Mouse (Mus musculus): Measurements from ENCODE around the gene Itgb2. TPM values are rescaled to one million over a fixed set of nuclear protein-coding genes. Genes with fewer than 3 reads are reported as not detected.

Itgb2 gene
- polyA plus RNA-seq, 1 experiment from 2014 or later = 1.3 TPM

DNA sequence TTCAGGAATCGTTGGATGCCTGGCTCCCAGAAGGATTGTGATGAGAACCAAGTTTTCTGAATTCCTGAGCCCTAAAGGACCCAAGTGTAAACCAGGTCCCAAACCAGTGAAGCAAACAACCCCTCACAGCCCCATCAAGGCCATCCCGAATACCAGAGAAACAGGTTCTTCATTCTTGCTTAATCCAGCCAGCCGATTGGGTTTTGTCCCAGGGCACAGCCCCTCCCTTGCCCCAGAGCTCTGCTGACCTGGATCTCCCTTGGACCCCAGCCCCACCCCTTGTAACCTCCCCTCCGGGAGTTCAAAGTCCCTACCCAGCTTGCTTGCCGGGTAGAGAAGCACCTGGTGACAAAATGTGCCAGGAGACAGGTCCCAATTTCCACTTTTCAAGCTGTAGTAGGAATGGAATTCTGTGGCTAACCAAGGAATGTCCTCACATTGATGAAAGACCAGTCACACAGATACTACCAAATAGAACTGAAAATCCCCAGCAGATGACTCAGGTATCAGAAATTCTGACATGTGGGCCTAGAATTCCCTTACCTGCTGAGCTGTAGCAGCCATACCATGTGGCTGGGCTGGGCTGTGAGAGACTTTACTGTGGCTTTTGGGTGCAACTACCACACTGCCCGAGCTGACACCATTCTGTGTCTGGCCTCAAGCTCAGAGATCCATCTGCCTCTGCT, 40.1 kb downstream of the Itgb2 start:
- no peak overlapping the region for H3K9ac ChIP-seq (ENCODE audit: low read length)
- TF ChIP-seq EP300 (optimal IDR thresholded peaks at IDR 0.05) (peak; percentile 61), CTCF (IDR thresholded peaks at IDR 0.05; ENCODE audit: low read depth) (no peak)
- peak overlapping the region; percentile 72 for H3K27ac ChIP-seq (replicated peaks)

DNA sequence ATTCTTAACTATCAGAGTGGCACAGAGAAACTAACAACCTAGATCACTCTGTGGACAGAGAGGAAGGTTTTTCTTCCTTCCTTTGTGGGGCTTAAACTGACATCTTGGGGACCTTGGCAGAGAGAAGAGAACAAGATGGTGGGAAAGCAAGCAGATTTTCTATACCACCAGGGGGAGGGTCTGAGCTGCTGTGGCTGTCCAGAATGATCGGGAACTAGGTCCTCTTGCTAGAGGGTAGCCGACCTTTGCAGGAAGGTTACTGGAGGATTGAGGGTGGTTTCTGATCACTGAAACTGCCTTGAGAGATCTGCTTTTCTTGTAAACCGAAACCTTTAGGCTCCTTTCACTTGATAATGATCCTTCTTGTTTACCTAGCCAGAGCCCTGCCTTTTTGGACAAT, 42.2 kb downstream of the Itgb2 start:
- ATAC-seq (ENCODE audit: low FRiP score, low TSS enrichment) (no peak), DNase-seq (ENCODE audit: low spot score) (peak; percentile 49)
- Histone ChIP-seq H3K4me1 (replicated peaks; ENCODE audit: control insufficient read depth, insufficient read depth) (no peaks in the 10 kb centered on the region; the same call in 1 of the 2 replicates), H3K27ac (replicated peaks) (peak overlapping the region; percentile 49; the same call in 1 of the 2 replicates), H3K36me3 (ENCODE audit: control insufficient read depth, insufficient read depth, low read length) (no peaks in the 10 kb centered on the region), H3K4me2 (replicated peaks; ENCODE audit: low read depth) (no peak overlapping the region), H3K9me3 (ENCODE audit: control insufficient read depth, low read length) (no peaks in the 10 kb centered on the region), H3K27me3 (ENCODE audit: control insufficient read depth, insufficient read depth, low read length) (no peaks in the 10 kb centered on the region), H3K4me3 (ENCODE audit: low read depth, low read length) (no peak overlapping the region), H3K9ac (ENCODE audit: low read length) (no peak overlapping the region)
- TF ChIP-seq CTCF (IDR thresholded peaks at IDR 0.05; ENCODE audit: low read depth) = peak; percentile 65
- TF ChIP-seq EP300 (optimal IDR thresholded peaks at IDR 0.05) = no peak
- WGBS = 10% methylated on average over 3 of the region's 3 CpGs

More for the DNA sequence above, 40.1 kb downstream of the Itgb2 start:
- Histone ChIP-seq H3K9me3 (ENCODE audit: control insufficient read depth, low read length) (no peaks in the 10 kb centered on the region), H3K4me1 (replicated peaks; ENCODE audit: control insufficient read depth, insufficient read depth) (no peaks in the 10 kb centered on the region; the same call in 1 of the 2 replicates), H3K27me3 (ENCODE audit: control insufficient read depth, insufficient read depth, low read length) (no peaks in the 10 kb centered on the region), H3K4me3 (ENCODE audit: low read depth, low read length) (no peak overlapping the region), H3K36me3 (ENCODE audit: control insufficient read depth, insufficient read depth, low read length) (no peaks in the 10 kb centered on the region), H3K4me2 (replicated peaks; ENCODE audit: low read depth) (no peak overlapping the region)
- DNase-seq (ENCODE audit: low spot score) (peak; percentile 76), ATAC-seq (ENCODE audit: low FRiP score, low TSS enrichment) (peak; percentile 43)
- WGBS = 30% methylated on average over 6 of the region's 6 CpGs

DNA sequence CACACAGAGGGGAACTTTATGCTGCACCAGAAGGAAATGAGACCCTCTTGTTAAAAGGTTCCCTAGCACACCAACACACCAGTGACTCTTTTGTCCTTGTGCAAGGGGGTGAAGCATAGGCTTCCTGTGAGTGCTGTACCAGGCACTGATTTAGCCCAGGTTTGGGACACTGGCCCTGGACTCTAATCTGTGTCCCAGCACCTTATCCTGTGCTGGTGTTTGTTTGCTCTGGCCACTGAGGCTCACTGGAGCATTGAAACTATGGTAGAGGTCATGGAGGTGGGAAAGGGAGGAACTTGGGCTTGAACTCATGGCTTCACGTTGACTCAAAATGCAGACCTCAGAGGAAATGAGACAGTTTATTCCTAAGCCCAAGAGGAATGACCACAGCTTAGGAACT, 43.1 kb downstream of the Itgb2 start:
- Histone ChIP-seq H3K9ac (ENCODE audit: low read length) (no peak overlapping the region), H3K27me3 (ENCODE audit: control insufficient read depth, insufficient read depth, low read length) (no peaks in the 10 kb centered on the region), H3K9me3 (ENCODE audit: control insufficient read depth, low read length) (no peaks in the 10 kb centered on the region), H3K36me3 (ENCODE audit: control insufficient read depth, insufficient read depth, low read length) (no peaks in the 10 kb centered on the region), H3K4me2 (replicated peaks; ENCODE audit: low read depth) (no peak overlapping the region), H3K4me1 (replicated peaks; ENCODE audit: control insufficient read depth, insufficient read depth) (no peaks in the 10 kb centered on the region; the same call in 1 of the 2 replicates), H3K27ac (replicated peaks) (peak overlapping the region; percentile 20; the same call in 1 of the 2 replicates), H3K4me3 (ENCODE audit: low read depth, low read length) (no peak overlapping the region)
- 57% methylated on average over 1 of the region's 1 CpGs for WGBS
- DNase-seq (ENCODE audit: low spot score) (no peak), ATAC-seq (ENCODE audit: low FRiP score, low TSS enrichment) (0 out of 2 replicates have a peak, but pooled peaks have one; percentile 22)
- TF ChIP-seq EP300 (optimal IDR thresholded peaks at IDR 0.05) (no peak), CTCF (IDR thresholded peaks at IDR 0.05; ENCODE audit: low read depth) (no peak)

DNA sequence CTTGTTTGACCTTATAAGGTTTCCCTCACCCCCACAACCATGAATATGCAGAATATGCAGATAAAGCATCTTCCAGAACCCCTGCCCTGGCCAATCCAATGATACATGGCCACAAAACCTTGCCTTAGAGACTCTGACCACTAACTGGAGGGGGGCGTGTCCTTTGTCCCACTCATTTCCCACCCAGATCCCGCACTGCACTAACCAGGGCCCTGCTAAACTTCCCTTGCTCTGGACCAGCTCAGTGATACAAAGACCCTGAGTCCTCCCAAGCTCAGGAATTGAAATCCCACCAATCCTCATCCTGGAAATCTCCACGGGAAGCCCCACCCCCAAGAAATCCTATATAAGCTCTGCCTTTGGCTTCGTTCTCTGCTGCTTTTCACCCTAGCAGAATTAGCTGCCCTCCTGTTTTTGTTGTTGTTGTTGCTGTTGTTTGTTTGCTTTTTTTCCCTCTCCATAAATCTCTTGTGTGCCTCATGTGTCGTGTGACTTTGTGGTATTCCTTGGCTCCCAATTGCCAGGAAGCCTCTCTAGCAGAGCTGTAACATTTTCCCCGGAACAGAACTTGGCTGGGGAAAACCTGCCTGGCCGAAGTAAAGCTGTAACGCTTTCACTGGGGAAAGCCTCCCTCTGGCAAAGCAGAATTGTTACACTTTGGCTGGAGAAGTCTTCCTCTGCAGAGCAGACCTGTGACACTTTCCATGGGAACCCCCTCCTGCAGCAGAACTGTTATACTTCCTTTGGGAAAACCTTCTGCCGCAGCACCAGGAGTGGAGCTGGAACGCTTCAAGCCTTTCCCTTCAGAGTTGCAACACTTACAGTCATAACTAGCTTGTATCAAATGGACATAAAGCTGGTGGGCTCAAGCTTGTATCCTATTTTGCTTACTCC, 50.2 kb downstream of the Itgb2 start:
- 0 out of 2 replicates have a peak overlapping the region, but pooled peaks have one; percentile 30 for H3K27ac ChIP-seq (replicated peaks)
- WGBS = 50% methylated on average over 10 of the region's 10 CpGs
- H3K9ac ChIP-seq (ENCODE audit: low read length) = no peak overlapping the region
- no peaks in the 10 kb centered on the region for H3K27me3 ChIP-seq (ENCODE audit: control insufficient read depth, insufficient read depth, low read length)
- no peak overlapping the region for H3K4me3 ChIP-seq (ENCODE audit: low read depth, low read length)
- no peaks in the 10 kb centered on the region for H3K9me3 ChIP-seq (ENCODE audit: control insufficient read depth, low read length)
- ATAC-seq (ENCODE audit: low FRiP score, low TSS enrichment) (no peak), DNase-seq (ENCODE audit: low spot score) (no peak)
- no peak overlapping the region for H3K4me2 ChIP-seq (replicated peaks; ENCODE audit: low read depth)
- peaks cover 8% of the 10 kb centered on the region; the same call in 1 of the 2 replicates for H3K4me1 ChIP-seq (replicated peaks; ENCODE audit: control insufficient read depth, insufficient read depth)
- TF ChIP-seq EP300 (optimal IDR thresholded peaks at IDR 0.05) (no peak), CTCF (IDR thresholded peaks at IDR 0.05; ENCODE audit: low read depth) (no peak)
- H3K36me3 ChIP-seq (ENCODE audit: control insufficient read depth, insufficient read depth, low read length) = no peaks in the 10 kb centered on the region

DNA sequence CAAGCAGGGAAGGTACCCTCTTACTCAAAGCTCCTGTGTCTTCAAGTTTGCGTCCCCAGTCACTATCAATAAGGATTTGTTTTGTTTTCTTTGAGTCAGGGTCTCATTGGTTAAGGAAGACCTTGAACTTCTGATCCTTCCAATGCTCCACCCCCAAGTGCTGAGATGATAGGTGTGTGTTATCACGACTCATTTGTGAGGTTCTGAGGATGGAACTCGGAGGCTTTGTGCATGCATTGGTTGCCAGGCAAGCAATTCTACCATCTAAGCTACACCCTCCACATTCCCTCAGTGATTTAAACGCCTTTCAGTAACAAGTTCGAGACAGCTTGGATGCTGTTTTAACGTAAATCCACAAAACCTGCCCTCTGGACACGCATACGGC, 51.0 kb downstream of the Itgb2 start:
- Histone ChIP-seq H3K27me3 (ENCODE audit: control insufficient read depth, insufficient read depth, low read length) (no peaks in the 10 kb centered on the region), H3K27ac (replicated peaks) (peak overlapping the region; percentile 99), H3K4me1 (replicated peaks; ENCODE audit: control insufficient read depth, insufficient read depth) (peaks cover 8% of the 10 kb centered on the region; the same call in 1 of the 2 replicates), H3K4me3 (ENCODE audit: low read depth, low read length) (peak overlapping the region; percentile 84), H3K36me3 (ENCODE audit: control insufficient read depth, insufficient read depth, low read length) (no peaks in the 10 kb centered on the region), H3K9me3 (ENCODE audit: control insufficient read depth, low read length) (no peaks in the 10 kb centered on the region), H3K4me2 (replicated peaks; ENCODE audit: low read depth) (peak overlapping the region; percentile 71), H3K9ac (ENCODE audit: low read length) (peak overlapping the region; percentile 56)
- DNase-seq (ENCODE audit: low spot score) = no peak
- ATAC-seq (ENCODE audit: low FRiP score, low TSS enrichment) = no peak
- no peak for TF ChIP-seq EP300 (optimal IDR thresholded peaks at IDR 0.05)
- TF ChIP-seq CTCF (IDR thresholded peaks at IDR 0.05; ENCODE audit: low read depth) = no peak
- 3% methylated on average over 8 of the region's 8 CpGs for WGBS
